Mouse (Mus musculus): ENCODE data around the gene Plscr1. TPM values are rescaled to one million over a fixed set of nuclear protein-coding genes. Genes with fewer than 3 reads are reported as not detected.

The Plscr1 gene
- polyA plus RNA-seq, 1 experiment, result 34.1 TPM

GRCm38 (mm10) chr9:92292922-92293321, 43.4 kb downstream of the Plscr1 start:
- Histone ChIP-seq H3K4me1 (ENCODE audit: control insufficient read depth, insufficient read depth, low read length) (no peaks in the 10 kb centered on the region; the same call in 1 of the 2 replicates), H3K4me3 (replicated peaks; ENCODE audit: extremely low read depth, low read depth, low read length) (no peak overlapping the region)
- TF ChIP-seq CTCF (IDR thresholded peaks at IDR 0.05; ENCODE audit: insufficient read depth, low read length) (no peak), POLR2A (IDR thresholded peaks at IDR 0.05; ENCODE audit: borderline replicate concordance, extremely low read depth, low read depth, low read length) (no peak)
- DNase-seq, result no peak
- WGBS, result 57% methylated on average over 3 of the region's 3 CpGs

GRCm38 (mm10) chr9:92293560-92294548, 44.3 kb downstream of the Plscr1 start:
- H3K4me1 ChIP-seq (ENCODE audit: control insufficient read depth, insufficient read depth, low read length), result no peaks in the 10 kb centered on the region; the same call in 1 of the 2 replicates
- TF ChIP-seq POLR2A (IDR thresholded peaks at IDR 0.05; ENCODE audit: borderline replicate concordance, extremely low read depth, low read depth, low read length) (no peak), CTCF (IDR thresholded peaks at IDR 0.05; ENCODE audit: insufficient read depth, low read length) (no peak)
- no peak for DNase-seq
- WGBS, result 67% methylated on average over 2 of the region's 2 CpGs
- no peak overlapping the region for H3K4me3 ChIP-seq (replicated peaks; ENCODE audit: extremely low read depth, low read depth, low read length)

- H3K4me3 ChIP-seq (replicated peaks; ENCODE audit: extremely low read depth, low read depth, low read length), result no peak overlapping the region
- no peak for TF ChIP-seq CTCF (IDR thresholded peaks at IDR 0.05; ENCODE audit: insufficient read depth, low read length)
- TF ChIP-seq POLR2A (IDR thresholded peaks at IDR 0.05; ENCODE audit: borderline replicate concordance, extremely low read depth, low read depth, low read length), result no peak
- no peak for DNase-seq
- no peaks in the 10 kb centered on the region for H3K4me1 ChIP-seq (ENCODE audit: control insufficient read depth, insufficient read depth, low read length)
- WGBS, result 74% methylated on average over 1 of the region's 1 CpGs
These were observed 48.7 kb downstream of the Plscr1 start for GRCm38 (mm10) chr9:92298288-92298687.

GRCm38 (mm10) chr9:92301213-92301612, 51.7 kb downstream of the Plscr1 start:
- 53% methylated on average over 3 of the region's 3 CpGs for WGBS
- TF ChIP-seq CTCF (IDR thresholded peaks at IDR 0.05; ENCODE audit: insufficient read depth, low read length) (no peak), POLR2A (IDR thresholded peaks at IDR 0.05; ENCODE audit: borderline replicate concordance, extremely low read depth, low read depth, low read length) (no peak)
- H3K4me3 ChIP-seq (replicated peaks; ENCODE audit: extremely low read depth, low read depth, low read length), result no peak overlapping the region
- no peak for DNase-seq
- H3K4me1 ChIP-seq (ENCODE audit: control insufficient read depth, insufficient read depth, low read length), result no peaks in the 10 kb centered on the region; the same call in 1 of the 2 replicates

- Histone ChIP-seq H3K4me3 (replicated peaks; ENCODE audit: extremely low read depth, low read depth, low read length) (no peak overlapping the region), H3K4me1 (ENCODE audit: control insufficient read depth, insufficient read depth, low read length) (no peaks in the 10 kb centered on the region; the same call in 1 of the 2 replicates)
- TF ChIP-seq POLR2A (IDR thresholded peaks at IDR 0.05; ENCODE audit: borderline replicate concordance, extremely low read depth, low read depth, low read length) (no peak), CTCF (IDR thresholded peaks at IDR 0.05; ENCODE audit: insufficient read depth, low read length) (no peak)
- WGBS, result 79% methylated on average over 8 of the region's 8 CpGs
- DNase-seq, result no peak
These were observed 55.5 kb downstream of the Plscr1 start for GRCm38 (mm10) chr9:92305075-92305474.

GRCm38 (mm10) chr9:92305620-92306220, 56.2 kb downstream of the Plscr1 start:
- no peak for DNase-seq
- no peak overlapping the region for H3K4me3 ChIP-seq (replicated peaks; ENCODE audit: extremely low read depth, low read depth, low read length)
- 76% methylated on average over 8 of the region's 8 CpGs for WGBS
- no peak for TF ChIP-seq POLR2A (IDR thresholded peaks at IDR 0.05; ENCODE audit: borderline replicate concordance, extremely low read depth, low read depth, low read length)
- no peak for TF ChIP-seq CTCF (IDR thresholded peaks at IDR 0.05; ENCODE audit: insufficient read depth, low read length)
- no peaks in the 10 kb centered on the region; the same call in 1 of the 2 replicates for H3K4me1 ChIP-seq (ENCODE audit: control insufficient read depth, insufficient read depth, low read length)

GRCm38 (mm10) chr9:92309077-92309476, 59.5 kb downstream of the Plscr1 start, which contains the start of gene 1700057G04Rik:
Gene 1700057G04Rik, plus strand, starts transcription at chr9:92309377.
- no peaks in the 10 kb centered on the region; the same call in 1 of the 2 replicates for H3K4me1 ChIP-seq (ENCODE audit: control insufficient read depth, insufficient read depth, low read length)

GRCm38 (mm10) chr9:92316791-92317190, 67.2 kb downstream of the Plscr1 start:
- DNase-seq, result no peak
- 37% methylated on average over 3 of the region's 3 CpGs for WGBS

More at GRCm38 (mm10) chr9:92309077-92309476, 59.5 kb downstream of the Plscr1 start, which contains the start of gene 1700057G04Rik:
- WGBS, result 86% methylated on average over 1 of the region's 1 CpGs
- H3K4me3 ChIP-seq (replicated peaks; ENCODE audit: extremely low read depth, low read depth, low read length), result no peak within 1 kb of the TSS
- DNase-seq, result no peak
- TF ChIP-seq CTCF (IDR thresholded peaks at IDR 0.05; ENCODE audit: insufficient read depth, low read length), result no peak
- no peak for TF ChIP-seq POLR2A (IDR thresholded peaks at IDR 0.05; ENCODE audit: borderline replicate concordance, extremely low read depth, low read depth, low read length)

More at GRCm38 (mm10) chr9:92316791-92317190, 67.2 kb downstream of the Plscr1 start:
- H3K4me3 ChIP-seq (replicated peaks; ENCODE audit: extremely low read depth, low read depth, low read length), result no peak overlapping the region
- TF ChIP-seq CTCF (IDR thresholded peaks at IDR 0.05; ENCODE audit: insufficient read depth, low read length), result no peak
- TF ChIP-seq POLR2A (IDR thresholded peaks at IDR 0.05; ENCODE audit: borderline replicate concordance, extremely low read depth, low read depth, low read length), result no peak
- H3K4me1 ChIP-seq (ENCODE audit: control insufficient read depth, insufficient read depth, low read length), result peaks cover 3% of the 10 kb centered on the region; the same call in 1 of the 2 replicates

Other genes with a start within 250 kb of the Plscr1 start
- gene Plscr5, start 56.8 kb upstream of the Plscr1 start, polyA plus RNA-seq (2012; rRNA removed), result not detected in 2 replicates
- 13.0 and 22.7 TPM in 2 replicates for gene Plscr2, start 25.9 kb downstream of the Plscr1 start, polyA plus RNA-seq (2012; rRNA removed)
- not detected in 2 replicates for gene 1700057G04Rik, start 59.6 kb downstream of the Plscr1 start, polyA plus RNA-seq (2012; rRNA removed)
- 25.0 and 26.6 TPM in 2 replicates for gene Plscr4, start 207.6 kb downstream of the Plscr1 start, polyA plus RNA-seq (2012; rRNA removed)